Mouse (Mus musculus): ENCODE results near the gene Rae1. TPM values are rescaled to one million over a fixed set of nuclear protein-coding genes. Genes with fewer than 3 reads are reported as not detected.

Rae1 gene
- polyA plus RNA-seq, 1 experiment from 2014 or later, result 143 TPM

DNA sequence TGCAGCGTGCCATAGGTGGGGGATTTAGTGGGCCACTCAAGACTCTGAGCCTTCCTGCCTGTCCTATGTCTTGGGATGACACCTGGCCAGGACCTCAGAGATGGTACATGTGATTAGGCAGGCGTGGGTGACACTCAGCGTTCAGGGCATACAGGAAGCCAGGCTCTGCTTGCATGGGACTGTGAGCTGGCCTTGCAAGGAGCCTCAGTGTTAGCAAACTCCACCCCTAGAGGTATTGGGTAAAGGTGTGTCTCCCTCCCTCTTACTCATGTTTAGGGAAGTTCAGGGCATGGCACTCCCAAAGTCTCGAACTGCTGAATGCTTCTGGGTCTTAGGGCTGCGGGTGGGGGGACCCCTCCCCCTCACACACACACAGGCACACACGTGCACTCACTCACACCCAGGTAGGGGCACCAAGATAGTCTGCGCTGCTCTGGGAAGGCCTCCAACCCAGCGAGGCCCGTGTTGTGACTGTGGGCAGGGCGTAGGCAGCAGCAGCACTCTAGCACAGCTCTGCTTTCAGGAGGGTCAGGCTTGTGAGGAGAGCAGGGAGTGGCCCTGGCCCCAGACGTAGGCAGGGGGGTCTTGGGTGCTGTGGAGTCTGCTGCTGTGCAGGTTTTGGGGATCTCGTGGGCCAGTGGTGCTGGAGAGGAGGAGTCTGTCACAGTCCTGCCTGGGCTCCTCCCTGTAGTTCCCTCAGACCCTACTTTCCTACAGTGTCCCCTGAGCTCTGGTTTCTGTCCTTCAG lies 30.8 kb downstream of the Rae1 start:
- Histone ChIP-seq H3K4me1 (ENCODE audit: insufficient read depth, low read length) (peaks cover 11% of the 10 kb centered on the region; the same call in 1 of the 2 replicates), H3K4me3 (ENCODE audit: low read length) (no peak overlapping the region), H3K36me3 (ENCODE audit: insufficient read depth, low read length) (peaks cover 35% of the 10 kb centered on the region; the same call in 1 of the 2 replicates), H3K4me2 (replicated peaks; ENCODE audit: low read depth, low read length) (no peak overlapping the region), H3K27me3 (ENCODE audit: insufficient read depth, low read length) (no peaks in the 10 kb centered on the region), H3K9me3 (ENCODE audit: low read length) (no peaks in the 10 kb centered on the region), H3K27ac (ENCODE audit: low read length) (no peak overlapping the region), H3K9ac (replicated peaks; ENCODE audit: low read length) (no peak overlapping the region)
- ATAC-seq (ENCODE audit: low FRiP score, low TSS enrichment), result no peak
- WGBS, result 70% methylated on average over 12 of the region's 12 CpGs

DNA sequence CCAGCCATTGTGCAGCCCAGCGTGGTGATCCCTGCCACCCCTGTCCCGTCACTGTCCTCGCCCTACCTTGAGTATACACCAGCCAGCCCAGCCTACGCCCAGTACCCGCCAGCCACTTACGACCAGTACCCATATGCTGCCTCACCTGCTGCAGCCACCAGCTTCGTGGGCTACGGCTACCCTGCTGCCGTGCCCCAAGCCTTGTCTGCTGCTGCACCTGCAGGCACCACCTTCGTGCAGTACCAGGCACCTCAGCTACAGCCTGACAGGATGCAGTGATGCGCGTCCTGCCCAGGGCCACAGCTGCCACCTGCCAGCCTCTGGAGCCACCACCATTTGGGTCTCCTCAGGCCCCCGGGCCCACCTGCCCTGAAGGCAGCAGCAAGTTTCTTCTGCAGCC lies 33.6 kb downstream of the Rae1 start:
- no peak overlapping the region for H3K4me3 ChIP-seq (ENCODE audit: low read length)
- no peaks in the 10 kb centered on the region for H3K4me1 ChIP-seq (ENCODE audit: insufficient read depth, low read length)
- ATAC-seq (ENCODE audit: low FRiP score, low TSS enrichment), result no peak
- H3K36me3 ChIP-seq (ENCODE audit: insufficient read depth, low read length), result peaks cover 34% of the 10 kb centered on the region; the same call in 1 of the 2 replicates
- no peaks in the 10 kb centered on the region for H3K9me3 ChIP-seq (ENCODE audit: low read length)
- 92% methylated on average over 13 of the region's 13 CpGs for WGBS
- no peak overlapping the region for H3K4me2 ChIP-seq (replicated peaks; ENCODE audit: low read depth, low read length)
- H3K9ac ChIP-seq (replicated peaks; ENCODE audit: low read length), result no peak overlapping the region
- no peak overlapping the region for H3K27ac ChIP-seq (ENCODE audit: low read length)
- H3K27me3 ChIP-seq (ENCODE audit: insufficient read depth, low read length), result no peaks in the 10 kb centered on the region

DNA sequence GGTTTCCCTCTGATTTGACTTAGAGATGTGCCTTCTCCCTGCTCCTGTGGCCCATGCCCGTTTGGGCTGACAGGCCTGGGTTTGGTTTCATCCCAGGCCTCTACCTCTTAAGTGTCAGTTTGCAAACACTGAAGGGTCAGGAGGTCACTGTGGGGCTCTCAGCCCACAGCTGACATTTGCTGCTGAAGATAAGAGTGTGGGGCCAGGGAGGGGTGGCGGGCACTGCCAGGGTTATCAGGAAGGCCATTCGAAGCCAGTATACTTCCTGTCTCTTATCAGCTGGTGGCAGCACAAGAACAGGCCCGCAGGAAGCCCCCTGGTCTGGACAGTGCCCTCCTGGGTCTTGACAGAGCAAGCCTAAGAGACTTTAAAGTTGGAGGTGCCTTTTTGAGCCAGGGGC lies 35.1 kb downstream of the Rae1 start:
- no peaks in the 10 kb centered on the region for H3K27me3 ChIP-seq (ENCODE audit: insufficient read depth, low read length)
- no peaks in the 10 kb centered on the region for H3K9me3 ChIP-seq (ENCODE audit: low read length)
- 56% methylated on average over 4 of the region's 4 CpGs for whole genome bisulfite sequencing
- ATAC-seq (ENCODE audit: low FRiP score, low TSS enrichment), result no peak
- no peak overlapping the region for H3K4me2 ChIP-seq (replicated peaks; ENCODE audit: low read depth, low read length)
- no peak overlapping the region for H3K27ac ChIP-seq (ENCODE audit: low read length)
- H3K4me1 ChIP-seq (ENCODE audit: insufficient read depth, low read length), result no peaks in the 10 kb centered on the region
- H3K4me3 ChIP-seq (ENCODE audit: low read length), result no peak overlapping the region
- H3K36me3 ChIP-seq (ENCODE audit: insufficient read depth, low read length), result peaks cover 25% of the 10 kb centered on the region; the same call in 1 of the 2 replicates
- H3K9ac ChIP-seq (replicated peaks; ENCODE audit: low read length), result no peak overlapping the region

DNA sequence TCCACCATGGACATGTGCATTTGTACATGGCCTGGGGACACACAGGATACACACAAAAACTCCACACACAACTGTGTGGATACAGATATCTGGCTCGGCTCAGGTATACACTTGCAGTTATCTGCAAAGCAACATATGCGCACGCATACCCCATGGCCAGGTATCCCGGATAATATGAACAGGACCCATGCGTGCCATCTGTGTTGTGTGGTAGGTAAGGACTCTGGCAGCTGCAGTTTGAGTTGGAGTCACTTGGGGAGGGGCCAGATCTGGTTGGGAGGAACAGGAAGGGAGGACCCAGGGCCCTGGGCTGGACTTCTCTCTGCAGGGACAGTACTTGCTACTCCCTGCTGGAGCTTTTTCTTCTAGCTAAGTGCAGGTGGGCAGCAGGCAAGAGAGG lies 35.7 kb downstream of the Rae1 start:
- 95% methylated on average over 5 of the region's 5 CpGs for WGBS
- H3K4me1 ChIP-seq (ENCODE audit: insufficient read depth, low read length), result no peaks in the 10 kb centered on the region
- no peak overlapping the region for H3K27ac ChIP-seq (ENCODE audit: low read length)
- H3K27me3 ChIP-seq (ENCODE audit: insufficient read depth, low read length), result no peaks in the 10 kb centered on the region
- H3K4me3 ChIP-seq (ENCODE audit: low read length), result no peak overlapping the region
- H3K4me2 ChIP-seq (replicated peaks; ENCODE audit: low read depth, low read length), result no peak overlapping the region
- no peak for ATAC-seq (ENCODE audit: low FRiP score, low TSS enrichment)
- H3K9ac ChIP-seq (replicated peaks; ENCODE audit: low read length), result no peak overlapping the region
- no peaks in the 10 kb centered on the region for H3K9me3 ChIP-seq (ENCODE audit: low read length)
- peaks cover 25% of the 10 kb centered on the region; the same call in 1 of the 2 replicates for H3K36me3 ChIP-seq (ENCODE audit: insufficient read depth, low read length)

DNA sequence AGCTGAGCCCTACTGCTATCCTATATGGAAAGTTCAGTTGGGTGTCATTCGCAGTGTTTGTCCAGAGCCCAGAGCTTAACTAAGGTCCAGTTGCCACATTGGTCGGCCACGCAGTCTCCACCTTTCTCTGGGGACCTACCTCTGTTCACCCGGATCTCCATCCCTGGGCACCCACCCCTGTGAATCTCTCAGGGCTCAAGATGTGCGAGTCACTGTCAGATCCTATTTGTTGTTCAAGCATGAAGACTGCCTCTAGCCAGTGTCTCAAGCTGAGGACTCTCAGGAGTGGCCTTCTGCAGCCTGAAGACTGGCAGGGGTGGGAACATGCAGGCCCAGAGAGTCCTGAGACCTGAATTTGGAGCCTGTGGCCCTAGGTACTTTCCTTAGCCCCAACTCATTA lies 36.1 kb downstream of the Rae1 start:
- H3K4me2 ChIP-seq (replicated peaks; ENCODE audit: low read depth, low read length), result no peak overlapping the region
- H3K9ac ChIP-seq (replicated peaks; ENCODE audit: low read length), result no peak overlapping the region
- H3K36me3 ChIP-seq (ENCODE audit: insufficient read depth, low read length), result peaks cover 25% of the 10 kb centered on the region; the same call in 1 of the 2 replicates
- no peaks in the 10 kb centered on the region for H3K9me3 ChIP-seq (ENCODE audit: low read length)
- no peak overlapping the region for H3K27ac ChIP-seq (ENCODE audit: low read length)
- no peaks in the 10 kb centered on the region for H3K27me3 ChIP-seq (ENCODE audit: insufficient read depth, low read length)
- WGBS, result 88% methylated on average over 5 of the region's 5 CpGs
- H3K4me1 ChIP-seq (ENCODE audit: insufficient read depth, low read length), result no peaks in the 10 kb centered on the region
- ATAC-seq (ENCODE audit: low FRiP score, low TSS enrichment), result no peak
- H3K4me3 ChIP-seq (ENCODE audit: low read length), result no peak overlapping the region

DNA sequence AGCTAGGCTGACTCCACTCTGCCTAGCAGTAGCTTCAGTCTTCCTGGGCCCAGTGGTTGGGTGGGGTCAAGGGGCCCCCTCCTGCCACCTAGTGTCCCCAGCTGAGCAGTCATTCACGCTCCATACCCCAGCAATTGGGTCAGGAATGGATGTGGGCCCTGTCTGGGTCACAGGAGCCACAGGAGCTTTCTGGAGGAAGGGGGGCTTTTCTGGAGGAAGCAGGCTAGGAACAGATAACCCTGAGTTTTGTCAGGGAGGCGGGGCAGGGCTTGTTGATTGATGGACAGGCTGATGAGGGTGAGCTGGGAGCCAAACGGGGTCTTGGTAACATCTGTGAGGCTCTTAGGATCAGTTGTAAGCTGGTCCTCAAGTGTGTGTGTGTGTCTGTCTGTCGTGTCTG lies 36.7 kb downstream of the Rae1 start:
- H3K4me2 ChIP-seq (replicated peaks; ENCODE audit: low read depth, low read length), result no peak overlapping the region
- no peaks in the 10 kb centered on the region for H3K4me1 ChIP-seq (ENCODE audit: insufficient read depth, low read length)
- WGBS, result 61% methylated on average over 4 of the region's 4 CpGs
- no peak overlapping the region for H3K4me3 ChIP-seq (ENCODE audit: low read length)
- H3K36me3 ChIP-seq (ENCODE audit: insufficient read depth, low read length), result peaks cover 25% of the 10 kb centered on the region; the same call in 1 of the 2 replicates
- no peak for ATAC-seq (ENCODE audit: low FRiP score, low TSS enrichment)
- H3K9me3 ChIP-seq (ENCODE audit: low read length), result no peaks in the 10 kb centered on the region
- no peaks in the 10 kb centered on the region for H3K27me3 ChIP-seq (ENCODE audit: insufficient read depth, low read length)
- H3K27ac ChIP-seq (ENCODE audit: low read length), result no peak overlapping the region
- no peak overlapping the region for H3K9ac ChIP-seq (replicated peaks; ENCODE audit: low read length)

DNA sequence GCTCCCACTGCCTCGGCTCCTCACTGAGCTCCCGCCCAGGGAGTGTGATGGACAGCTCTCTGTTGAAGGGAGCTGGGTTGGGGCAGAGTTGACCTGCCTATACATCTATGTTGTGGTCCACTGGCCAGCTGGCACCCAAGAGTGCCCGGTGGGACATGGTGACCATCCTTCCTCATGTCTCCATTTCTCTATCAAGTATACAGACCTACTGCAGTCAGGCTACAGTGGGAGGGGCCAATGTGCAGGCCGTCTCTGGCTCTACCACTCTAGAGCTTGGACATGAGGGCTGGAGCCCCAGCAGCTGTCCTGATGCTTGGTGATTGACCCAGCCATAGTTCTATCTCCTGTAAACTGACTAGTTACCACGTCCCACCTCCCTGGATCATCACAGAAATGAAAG lies 37.4 kb downstream of the Rae1 start:
- Histone ChIP-seq H3K4me1 (ENCODE audit: insufficient read depth, low read length) (no peaks in the 10 kb centered on the region), H3K27me3 (ENCODE audit: insufficient read depth, low read length) (no peaks in the 10 kb centered on the region), H3K4me2 (replicated peaks; ENCODE audit: low read depth, low read length) (no peak overlapping the region), H3K9ac (replicated peaks; ENCODE audit: low read length) (no peak overlapping the region), H3K9me3 (ENCODE audit: low read length) (no peaks in the 10 kb centered on the region), H3K36me3 (ENCODE audit: insufficient read depth, low read length) (peaks cover 20% of the 10 kb centered on the region; the same call in 1 of the 2 replicates), H3K4me3 (ENCODE audit: low read length) (no peak overlapping the region), H3K27ac (ENCODE audit: low read length) (no peak overlapping the region)
- no peak for ATAC-seq (ENCODE audit: low FRiP score, low TSS enrichment)
- 76% methylated on average over 5 of the region's 5 CpGs for WGBS

DNA sequence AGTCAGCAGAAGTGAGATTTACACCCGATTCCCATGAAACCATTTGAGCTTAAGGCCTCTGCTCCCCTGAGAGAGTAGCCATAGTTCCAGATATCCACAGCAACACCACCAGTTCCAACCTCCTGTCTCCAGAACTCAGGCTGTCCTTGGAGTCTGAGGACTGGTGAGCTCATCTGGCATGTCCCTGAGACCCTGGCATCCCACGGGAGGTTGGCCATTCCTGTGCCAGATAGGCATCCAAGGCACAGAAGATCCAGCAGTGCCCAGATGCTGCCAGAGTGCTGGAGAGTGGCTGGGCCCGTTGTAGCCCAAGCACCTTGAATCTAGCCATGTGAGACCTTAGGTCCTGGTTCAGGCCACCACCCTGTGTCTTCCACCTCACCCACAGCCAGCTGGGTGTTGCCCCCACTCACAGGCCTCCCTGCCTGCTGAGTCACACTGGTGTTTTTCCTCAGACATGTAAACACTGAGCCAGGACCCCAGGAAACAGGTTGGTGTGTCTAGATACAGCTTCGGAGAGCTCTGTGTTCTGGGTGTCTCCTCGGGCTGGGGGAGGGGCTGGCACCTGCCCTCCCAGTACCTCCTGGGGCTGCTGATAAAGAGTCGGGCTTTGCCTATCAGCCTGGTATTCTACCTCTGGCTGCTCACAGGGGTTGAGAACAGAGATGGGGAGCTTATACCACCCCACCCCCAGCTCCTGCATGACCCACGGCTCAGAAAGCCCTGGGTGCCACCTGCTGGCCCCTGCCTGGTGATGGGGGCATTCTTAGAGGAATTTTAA lies 38.1 kb downstream of the Rae1 start:
- no peak for ATAC-seq (ENCODE audit: low FRiP score, low TSS enrichment)
- Histone ChIP-seq H3K4me1 (ENCODE audit: insufficient read depth, low read length) (peaks cover 5% of the 10 kb centered on the region), H3K4me3 (ENCODE audit: low read length) (no peak overlapping the region), H3K4me2 (replicated peaks; ENCODE audit: low read depth, low read length) (no peak overlapping the region), H3K9me3 (ENCODE audit: low read length) (no peaks in the 10 kb centered on the region), H3K36me3 (ENCODE audit: insufficient read depth, low read length) (peaks cover 20% of the 10 kb centered on the region; the same call in 1 of the 2 replicates), H3K9ac (replicated peaks; ENCODE audit: low read length) (no peak overlapping the region), H3K27me3 (ENCODE audit: insufficient read depth, low read length) (no peaks in the 10 kb centered on the region), H3K27ac (ENCODE audit: low read length) (no peak overlapping the region)
- 76% methylated on average over 7 of the region's 7 CpGs for WGBS

DNA sequence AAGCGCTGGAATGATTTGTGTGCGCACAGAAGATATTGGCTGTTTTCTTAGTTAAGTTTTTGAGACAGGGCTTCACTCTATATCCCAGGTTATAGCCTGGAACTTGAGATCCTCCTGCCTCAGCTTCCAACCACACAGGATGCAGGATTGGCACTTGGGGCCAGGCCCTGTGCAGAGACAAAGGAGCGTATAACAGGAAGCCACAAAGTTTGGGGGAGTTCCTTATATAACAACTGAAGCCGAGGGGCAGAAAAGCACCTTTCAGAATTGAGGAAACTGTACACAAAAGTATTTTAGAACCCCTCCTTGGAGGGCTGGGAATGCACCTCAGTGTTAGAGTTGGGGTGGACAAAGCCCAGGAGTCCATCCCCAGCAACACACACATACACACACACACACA lies 39.1 kb downstream of the Rae1 start:
- Histone ChIP-seq H3K4me3 (ENCODE audit: low read length) (no peak overlapping the region), H3K4me2 (replicated peaks; ENCODE audit: low read depth, low read length) (no peak overlapping the region), H3K36me3 (ENCODE audit: insufficient read depth, low read length) (peaks cover 12% of the 10 kb centered on the region; the same call in 1 of the 2 replicates), H3K4me1 (ENCODE audit: insufficient read depth, low read length) (peaks cover 8% of the 10 kb centered on the region), H3K27ac (ENCODE audit: low read length) (no peak overlapping the region), H3K9ac (replicated peaks; ENCODE audit: low read length) (no peak overlapping the region), H3K27me3 (ENCODE audit: insufficient read depth, low read length) (no peaks in the 10 kb centered on the region), H3K9me3 (ENCODE audit: low read length) (no peaks in the 10 kb centered on the region)
- ATAC-seq (ENCODE audit: low FRiP score, low TSS enrichment), result no peak
- 82% methylated on average over 4 of the region's 4 CpGs for WGBS

DNA sequence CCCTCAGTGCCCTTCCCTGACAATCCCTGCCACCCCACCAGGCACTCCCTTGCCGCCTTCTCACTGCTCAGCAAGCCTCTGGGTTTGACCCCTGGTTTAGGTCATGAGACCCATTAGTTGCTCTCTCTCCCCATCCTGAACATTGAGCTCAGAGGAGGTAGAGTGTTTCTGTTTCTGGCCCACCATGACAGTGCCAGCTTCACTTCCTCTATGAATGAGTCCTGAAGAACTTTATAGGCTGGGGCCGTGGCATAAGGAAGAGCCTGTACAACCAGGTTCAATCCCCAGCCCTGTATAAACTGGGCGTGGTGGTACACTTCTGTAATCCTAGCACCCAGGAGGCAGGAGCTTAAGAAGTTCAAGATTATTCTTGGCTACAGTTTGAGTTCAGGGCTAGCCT lies 40.9 kb downstream of the Rae1 start:
- WGBS, result 85% methylated on average over 3 of the region's 3 CpGs

More for the DNA sequence above, 40.9 kb downstream of the Rae1 start:
- peaks cover 8% of the 10 kb centered on the region for H3K4me1 ChIP-seq (ENCODE audit: insufficient read depth, low read length)
- H3K27ac ChIP-seq (ENCODE audit: low read length), result no peak overlapping the region
- no peaks in the 10 kb centered on the region for H3K36me3 ChIP-seq (ENCODE audit: insufficient read depth, low read length)
- no peak overlapping the region for H3K4me2 ChIP-seq (replicated peaks; ENCODE audit: low read depth, low read length)
- H3K4me3 ChIP-seq (ENCODE audit: low read length), result no peak overlapping the region
- H3K9ac ChIP-seq (replicated peaks; ENCODE audit: low read length), result no peak overlapping the region
- no peaks in the 10 kb centered on the region for H3K9me3 ChIP-seq (ENCODE audit: low read length)
- ATAC-seq (ENCODE audit: low FRiP score, low TSS enrichment), result no peak
- no peaks in the 10 kb centered on the region for H3K27me3 ChIP-seq (ENCODE audit: insufficient read depth, low read length)

All from kidney, embryonic 16.5 days (tissue).